Mouse (Mus musculus) neural tube, embryonic 12.5 days (tissue): ENCODE results near the gene Rnf213. TPM values are rescaled to one million over a fixed set of nuclear protein-coding genes. Genes with fewer than 3 reads are reported as not detected.

Experiments used
- ATAC-seq: fragments of 200-750 bp; cut with Nextera tagmentation; 2 replicates; pipeline ENCODE4 v1.8.0; 2017; ENCODE audit warnings: low read depth, mild to moderate bottlenecking, moderate TSS enrichment, moderate library complexity; ENCODE audit not compliant: low FRiP score
- H3K27ac ChIP-seq: fragments of 300-500 bp; sonication (generic); 2 replicates; pipeline ENCODE4 v1.5.1; 2016
- H3K27me3 ChIP-seq: fragments of 300-500 bp; sonication (generic); replicated peaks from 2 replicates; pipeline ENCODE4 v1.6.1; 2016; ENCODE audit warnings: mild to moderate bottlenecking
- H3K36me3 ChIP-seq: fragments of 300-500 bp; sonication (generic); 2 replicates; pipeline ENCODE4 v1.6.1; 2016; ENCODE audit warnings: mild to moderate bottlenecking
- H3K4me1 ChIP-seq: fragments of 300-500 bp; sonication (generic); 2 replicates; pipeline ENCODE4 v1.6.1; 2016
- H3K4me2 ChIP-seq: fragments of 300-500 bp; sonication (generic); replicated peaks from 2 replicates; pipeline ENCODE4 v1.6.1; 2016; ENCODE audit warnings: mild to moderate bottlenecking
- H3K4me3 ChIP-seq: fragments of 300-500 bp; sonication (generic); 2 replicates; pipeline ENCODE4 v1.5.1; 2016
- H3K9ac ChIP-seq: fragments of 300-500 bp; sonication (generic); 2 replicates; pipeline ENCODE4 v1.6.1; 2016; ENCODE audit warnings: mild to moderate bottlenecking
- H3K9me3 ChIP-seq: fragments of 300-500 bp; sonication (generic); 2 replicates; pipeline ENCODE4 v1.6.1; 2016; ENCODE audit warnings: mild to moderate bottlenecking
- WGBS: fragments of 180-500 bp; shearing (Covaris S2); methylation state at CpG from one replicate; pipeline ENCODE4 v1.1.7; 2016; 5-methylcytosine and 5-hydroxymethylcytosine counted together
- polyA plus RNA-seq: library from polyadenylated mRNA; unstranded; fragments of >200 nt; fragmentation: Nextera tagmentation; extraction: Ambion mirVana; gene quantifications from 2 replicates; pipeline ENCODE4 v1.2.1, GENCODE M21; 2016

Rnf213 gene
- polyA plus RNA-seq, 1 experiment from 2014 or later, result 1.6 TPM

- no peak for ATAC-seq
- Histone ChIP-seq H3K9ac (no peak overlapping the region), H3K27ac (no peak overlapping the region), H3K4me2 (peak overlapping the region; percentile 75), H3K27me3 (peaks cover 84% of the 10 kb centered on the region), H3K4me1 (peaks cover 25% of the 10 kb centered on the region), H3K9me3 (no peaks in the 10 kb centered on the region), H3K4me3 (no peak overlapping the region), H3K36me3 (no peaks in the 10 kb centered on the region)
- WGBS, result 8% methylated on average over 12 of the region's 12 CpGs
These were observed 792 bp upstream of the Rnf213 start for GRCm38 (mm10) chr11:119392001-119392614.

GRCm38 (mm10) chr11:119393483-119393804 is 544 bp downstream of the Rnf213 start:
- H3K9ac ChIP-seq, result peak overlapping the region; percentile 26
- WGBS, result 33% methylated on average over 7 of the region's 7 CpGs
- H3K27me3 ChIP-seq, result peaks cover 78% of the 10 kb centered on the region
- no peak overlapping the region for H3K27ac ChIP-seq
- no peak for ATAC-seq
- peaks cover 25% of the 10 kb centered on the region for H3K4me1 ChIP-seq
- no peaks in the 10 kb centered on the region for H3K9me3 ChIP-seq
- H3K36me3 ChIP-seq, result no peaks in the 10 kb centered on the region
- peak overlapping the region; percentile 41 for H3K4me3 ChIP-seq
- H3K4me2 ChIP-seq, result peak overlapping the region; percentile 75

- no peaks in the 10 kb centered on the region for H3K36me3 ChIP-seq
- H3K4me3 ChIP-seq, result no peak overlapping the region
- WGBS, result 50% methylated on average over 6 of the region's 6 CpGs
- H3K27ac ChIP-seq, result no peak overlapping the region
- H3K9ac ChIP-seq, result no peak overlapping the region
- no peak for ATAC-seq
- peaks cover 25% of the 10 kb centered on the region for H3K4me1 ChIP-seq
- H3K9me3 ChIP-seq, result no peaks in the 10 kb centered on the region
- peaks cover 72% of the 10 kb centered on the region for H3K27me3 ChIP-seq
- no peak overlapping the region for H3K4me2 ChIP-seq
These were observed 1.3 kb downstream of the Rnf213 start for GRCm38 (mm10) chr11:119394210-119394609.

DNA sequence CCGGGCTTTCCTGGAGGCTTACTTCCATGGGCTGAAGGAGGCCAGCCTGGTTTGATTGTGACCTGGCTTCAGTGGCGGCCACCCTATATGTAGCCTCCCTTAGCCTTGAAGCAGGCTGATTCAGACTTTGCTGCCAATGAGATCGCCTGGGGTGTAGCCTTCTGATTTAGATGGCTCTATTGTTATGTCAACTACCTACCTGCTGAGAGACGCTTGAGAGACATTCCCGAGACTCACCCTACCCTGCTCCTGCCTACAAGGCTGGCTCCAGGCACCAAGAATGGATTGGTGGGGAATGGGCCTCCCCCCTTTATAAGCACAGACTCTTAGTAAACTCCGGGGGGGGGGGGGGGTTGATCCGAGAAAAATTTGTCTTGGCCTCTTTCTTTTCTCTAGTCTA is 2.5 kb downstream of the Rnf213 start:
- no peak overlapping the region for H3K4me3 ChIP-seq
- no peak overlapping the region for H3K4me2 ChIP-seq
- H3K4me1 ChIP-seq, result peaks cover 16% of the 10 kb centered on the region
- no peak overlapping the region for H3K9ac ChIP-seq
- H3K27me3 ChIP-seq, result peaks cover 61% of the 10 kb centered on the region
- no peaks in the 10 kb centered on the region for H3K9me3 ChIP-seq
- no peak overlapping the region for H3K27ac ChIP-seq
- no peaks in the 10 kb centered on the region for H3K36me3 ChIP-seq
- ATAC-seq, result no peak
- WGBS, result 7% methylated on average over 7 of the region's 7 CpGs

GRCm38 (mm10) chr11:119395931-119396330 is 3.0 kb downstream of the Rnf213 start:
- H3K4me3 ChIP-seq, result no peak overlapping the region
- H3K27ac ChIP-seq, result no peak overlapping the region
- WGBS, result 15% methylated on average over 13 of the region's 13 CpGs
- H3K4me1 ChIP-seq, result peaks cover 10% of the 10 kb centered on the region
- no peaks in the 10 kb centered on the region for H3K9me3 ChIP-seq
- no peak overlapping the region for H3K9ac ChIP-seq
- no peaks in the 10 kb centered on the region for H3K36me3 ChIP-seq
- H3K4me2 ChIP-seq, result no peak overlapping the region
- ATAC-seq, result no peak
- H3K27me3 ChIP-seq, result peaks cover 56% of the 10 kb centered on the region

GRCm38 (mm10) chr11:119396461-119396860 is 3.6 kb downstream of the Rnf213 start:
- H3K4me1 ChIP-seq, result peaks cover 10% of the 10 kb centered on the region
- 45% methylated on average over 7 of the region's 7 CpGs for WGBS
- no peak overlapping the region for H3K4me2 ChIP-seq
- no peaks in the 10 kb centered on the region for H3K36me3 ChIP-seq
- ATAC-seq, result no peak
- no peak overlapping the region for H3K9ac ChIP-seq
- H3K27me3 ChIP-seq, result peaks cover 50% of the 10 kb centered on the region
- H3K4me3 ChIP-seq, result no peak overlapping the region
- H3K27ac ChIP-seq, result no peak overlapping the region
- H3K9me3 ChIP-seq, result no peaks in the 10 kb centered on the region

- no peak overlapping the region for H3K9ac ChIP-seq
- no peak overlapping the region for H3K27ac ChIP-seq
- no peaks in the 10 kb centered on the region for H3K4me1 ChIP-seq
- H3K9me3 ChIP-seq, result no peaks in the 10 kb centered on the region
- no peak overlapping the region for H3K4me3 ChIP-seq
- 60% methylated on average over 11 of the region's 11 CpGs for WGBS
- 0 out of 2 replicates have a peak, but pooled peaks cover 2% of the 10 kb centered on the region for H3K27me3 ChIP-seq
- H3K4me2 ChIP-seq, result no peak overlapping the region
- no peaks in the 10 kb centered on the region for H3K36me3 ChIP-seq
- ATAC-seq, result no peak
These were observed 9.7 kb downstream of the Rnf213 start for GRCm38 (mm10) chr11:119402501-119403160.

DNA sequence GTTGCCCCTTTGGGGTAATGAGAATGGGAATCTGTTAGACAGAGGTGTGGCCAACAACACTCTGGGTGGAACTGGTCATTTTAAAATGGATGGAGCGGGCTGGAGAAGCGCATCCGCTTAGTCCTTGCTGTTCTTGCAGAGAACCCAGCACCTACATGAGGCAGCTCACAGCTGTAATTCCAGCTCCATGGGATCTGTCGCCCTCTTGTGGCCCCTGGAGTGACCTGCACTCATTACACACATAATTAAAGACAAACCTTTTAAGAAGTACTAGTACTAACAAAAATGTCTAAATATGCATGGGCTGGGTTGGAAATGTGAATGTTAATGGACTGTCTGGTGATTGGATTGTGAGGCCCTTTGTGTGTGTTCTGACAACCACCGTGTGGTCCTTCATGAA is 11.7 kb downstream of the Rnf213 start:
- WGBS, result 57% methylated on average over 5 of the region's 5 CpGs
- H3K27me3 ChIP-seq, result no peaks in the 10 kb centered on the region

GRCm38 (mm10) chr11:119407381-119407780 is 14.5 kb downstream of the Rnf213 start:
- Histone ChIP-seq H3K36me3 (no peaks in the 10 kb centered on the region), H3K4me1 (no peaks in the 10 kb centered on the region), H3K4me2 (no peak overlapping the region), H3K9ac (no peak overlapping the region), H3K27me3 (no peaks in the 10 kb centered on the region; the same call in 1 of the 2 replicates), H3K4me3 (no peak overlapping the region), H3K9me3 (no peaks in the 10 kb centered on the region), H3K27ac (no peak overlapping the region)
- ATAC-seq, result no peak
- 94% methylated on average over 6 of the region's 6 CpGs for WGBS

More for the DNA sequence above, 11.7 kb downstream of the Rnf213 start:
- H3K9me3 ChIP-seq, result no peaks in the 10 kb centered on the region
- H3K4me1 ChIP-seq, result no peaks in the 10 kb centered on the region
- no peak overlapping the region for H3K4me2 ChIP-seq
- no peak overlapping the region for H3K27ac ChIP-seq
- no peak overlapping the region for H3K9ac ChIP-seq
- H3K36me3 ChIP-seq, result no peaks in the 10 kb centered on the region
- H3K4me3 ChIP-seq, result no peak overlapping the region
- no peak for ATAC-seq

DNA sequence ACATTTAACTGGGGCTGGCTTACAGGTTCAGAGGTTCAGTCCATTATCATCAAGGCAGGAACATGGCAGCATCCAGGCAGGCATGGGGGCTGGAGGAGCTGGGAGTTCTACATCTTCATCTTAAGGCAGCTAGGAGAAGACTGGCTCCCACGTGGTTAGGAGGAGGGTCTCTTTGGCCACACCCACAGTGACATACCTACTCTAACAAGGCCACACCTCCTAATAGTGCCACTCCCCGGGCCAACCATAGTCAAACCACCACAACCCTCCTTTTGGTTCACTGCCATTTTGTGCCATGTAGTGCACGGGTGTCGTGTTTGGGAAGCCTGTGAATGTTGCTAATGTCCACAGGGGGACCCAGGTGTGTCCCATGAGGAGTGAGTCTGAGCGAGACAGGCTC is 15.1 kb downstream of the Rnf213 start:
- no peaks in the 10 kb centered on the region for H3K36me3 ChIP-seq
- H3K27ac ChIP-seq, result no peak overlapping the region
- H3K9me3 ChIP-seq, result no peaks in the 10 kb centered on the region
- no peak overlapping the region for H3K9ac ChIP-seq
- H3K27me3 ChIP-seq, result no peaks in the 10 kb centered on the region; the same call in 1 of the 2 replicates
- H3K4me3 ChIP-seq, result no peak overlapping the region
- no peaks in the 10 kb centered on the region for H3K4me1 ChIP-seq
- ATAC-seq, result no peak
- 54% methylated on average over 5 of the region's 5 CpGs for WGBS
- H3K4me2 ChIP-seq, result no peak overlapping the region

DNA sequence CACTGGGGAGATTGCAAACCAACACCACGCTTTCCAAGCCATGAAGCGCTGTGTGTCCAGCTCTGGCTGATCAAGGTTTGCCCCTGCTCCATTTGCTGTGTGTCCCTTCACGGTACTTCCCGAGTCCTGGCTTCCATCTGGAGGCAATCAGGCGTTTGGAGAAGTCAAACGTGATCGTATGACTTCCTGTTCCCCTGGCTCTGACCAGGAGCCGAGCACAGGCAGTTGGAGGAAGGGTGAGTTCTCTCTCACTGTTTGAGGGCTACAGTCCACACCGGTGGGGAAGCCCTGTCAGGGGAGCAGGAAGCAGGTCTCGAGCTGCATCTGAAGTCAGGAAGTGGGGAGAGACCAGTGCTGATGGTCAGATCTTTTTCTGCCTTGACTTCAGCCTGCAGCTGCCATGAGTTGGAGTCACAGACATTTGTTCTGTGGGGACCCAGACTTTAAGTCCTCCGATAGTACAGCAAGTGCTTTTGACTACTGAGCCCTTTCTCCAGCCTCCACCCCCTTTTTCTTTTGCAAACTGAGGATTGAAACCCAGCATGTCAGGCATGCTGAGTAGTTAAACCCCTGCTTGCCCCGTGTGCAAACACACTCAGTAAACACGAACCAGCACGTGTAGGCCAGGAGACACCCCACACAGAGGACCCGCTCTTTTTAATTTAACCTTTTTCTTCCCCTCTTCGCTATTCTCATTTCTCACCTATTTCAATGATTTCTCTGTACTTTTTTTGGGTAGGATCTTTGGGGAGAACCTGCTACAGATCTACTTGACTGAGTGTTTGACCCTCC is 26.6 kb downstream of the Rnf213 start:
- Histone ChIP-seq H3K27ac (no peak overlapping the region), H3K36me3 (no peaks in the 10 kb centered on the region), H3K4me1 (no peaks in the 10 kb centered on the region), H3K27me3 (no peaks in the 10 kb centered on the region), H3K9me3 (no peaks in the 10 kb centered on the region), H3K4me3 (no peak overlapping the region), H3K9ac (no peak overlapping the region), H3K4me2 (no peak overlapping the region)
- 69% methylated on average over 16 of the region's 16 CpGs for WGBS
- ATAC-seq, result no peak

GRCm38 (mm10) chr11:119420426-119420825 is 27.5 kb downstream of the Rnf213 start:
- no peaks in the 10 kb centered on the region for H3K4me1 ChIP-seq
- no peak overlapping the region for H3K4me2 ChIP-seq
- WGBS, result 85% methylated on average over 5 of the region's 5 CpGs
- H3K27ac ChIP-seq, result no peak overlapping the region
- H3K4me3 ChIP-seq, result no peak overlapping the region
- H3K9me3 ChIP-seq, result no peaks in the 10 kb centered on the region
- no peak for ATAC-seq
- no peak overlapping the region for H3K9ac ChIP-seq
- H3K36me3 ChIP-seq, result no peaks in the 10 kb centered on the region
- H3K27me3 ChIP-seq, result no peaks in the 10 kb centered on the region
